Mouse (Mus musculus) neutrophil, adult 5-6 weeks (primary cell): Measurements from ENCODE around the gene Ncor2. TPM values are rescaled to one million over a fixed set of nuclear protein-coding genes. Genes with fewer than 3 reads are reported as not detected.
A peak's percentile ranks its signal among the peaks of the same experiment; 100 is the strongest.

Experiments used
- ATAC-seq: fragments of 151-379, 151-347 bp; 2 replicates; pipeline ENCODE4 v1.8.0; 2017; ENCODE audit warnings: mild to moderate bottlenecking, moderate TSS enrichment; ENCODE audit not compliant: insufficient number of reproducible peaks, poor library complexity, low FRiP score, severe bottlenecking; ENCODE audit errors: extremely low read depth
- total RNA-seq: library from RNA; stranded (forward); fragments of 200-1000 nt; gene quantifications from 2 replicates; pipeline ENCODE4 v1.2.3, GENCODE M21; 2017

Gene Ncor2
- total RNA-seq, 1 experiment from 2014 or later, result 16.9 TPM

DNA sequence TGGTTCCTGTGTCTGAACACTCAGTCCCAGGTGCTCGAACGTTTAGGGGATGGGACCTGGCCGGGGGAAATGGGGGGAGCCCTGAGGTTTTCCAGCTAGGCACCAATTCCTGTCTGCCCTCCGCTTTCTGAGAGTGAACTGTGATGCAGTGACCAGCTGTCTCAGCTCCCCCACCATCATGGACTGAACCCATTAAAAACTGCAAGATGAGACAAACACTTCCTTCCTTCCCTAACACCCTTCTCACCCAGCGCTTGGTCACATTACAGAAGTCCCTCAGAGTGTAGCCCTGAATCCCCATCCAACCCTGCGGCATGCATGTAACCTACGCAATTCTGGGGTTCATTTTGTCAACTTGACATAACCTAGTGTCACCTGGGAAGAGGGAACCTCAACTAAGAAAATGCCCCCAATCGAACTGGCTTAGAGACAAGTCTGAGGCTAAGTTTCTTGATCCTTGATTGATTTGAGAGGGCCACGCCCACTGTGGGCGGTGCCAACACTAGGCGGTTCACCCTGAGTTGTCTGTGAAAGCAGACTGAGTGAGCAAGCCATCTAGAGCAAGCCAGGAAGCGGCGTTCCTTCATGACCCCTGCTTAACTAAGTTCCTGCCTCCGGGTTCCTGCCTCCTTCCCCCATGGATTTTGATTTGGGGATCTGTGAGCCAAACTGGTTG, 41.9 kb downstream of the Ncor2 start:
- ATAC-seq, result peak; percentile 14; the same call in 1 of the 2 replicates

DNA sequence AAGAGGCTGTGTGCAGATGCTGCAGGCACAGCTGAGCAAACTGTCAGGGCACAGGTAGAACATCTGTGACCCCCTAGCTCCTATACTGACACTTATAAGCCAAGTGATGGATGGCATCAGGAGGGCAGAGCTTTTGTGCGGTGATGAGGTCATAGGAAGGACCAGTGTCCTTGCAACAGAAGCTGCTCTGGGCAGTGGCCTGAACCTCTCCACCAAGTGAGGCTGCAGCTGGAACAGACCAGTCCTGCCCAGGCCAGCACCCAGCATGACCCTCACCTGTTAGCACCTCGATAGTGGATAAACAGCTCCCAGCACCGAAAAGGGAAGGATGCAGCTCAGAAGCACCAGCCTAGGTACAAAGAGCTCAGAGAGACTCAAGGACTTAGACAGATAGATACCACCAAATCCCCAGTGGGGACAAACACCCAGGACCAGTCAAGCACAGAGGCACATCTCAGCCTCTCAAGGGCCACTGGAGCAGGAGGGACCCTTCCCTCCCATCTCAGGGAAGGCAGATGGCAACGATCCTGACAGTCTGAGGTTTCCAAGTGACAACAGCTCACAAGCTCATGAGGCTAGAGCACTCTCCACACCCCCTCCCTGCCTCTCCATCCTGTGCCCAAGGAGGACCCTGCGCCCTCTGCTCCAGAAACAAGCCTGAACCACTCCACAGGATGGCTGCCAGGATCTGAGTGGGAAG, 42.6 kb downstream of the Ncor2 start:
- no peak for ATAC-seq

DNA sequence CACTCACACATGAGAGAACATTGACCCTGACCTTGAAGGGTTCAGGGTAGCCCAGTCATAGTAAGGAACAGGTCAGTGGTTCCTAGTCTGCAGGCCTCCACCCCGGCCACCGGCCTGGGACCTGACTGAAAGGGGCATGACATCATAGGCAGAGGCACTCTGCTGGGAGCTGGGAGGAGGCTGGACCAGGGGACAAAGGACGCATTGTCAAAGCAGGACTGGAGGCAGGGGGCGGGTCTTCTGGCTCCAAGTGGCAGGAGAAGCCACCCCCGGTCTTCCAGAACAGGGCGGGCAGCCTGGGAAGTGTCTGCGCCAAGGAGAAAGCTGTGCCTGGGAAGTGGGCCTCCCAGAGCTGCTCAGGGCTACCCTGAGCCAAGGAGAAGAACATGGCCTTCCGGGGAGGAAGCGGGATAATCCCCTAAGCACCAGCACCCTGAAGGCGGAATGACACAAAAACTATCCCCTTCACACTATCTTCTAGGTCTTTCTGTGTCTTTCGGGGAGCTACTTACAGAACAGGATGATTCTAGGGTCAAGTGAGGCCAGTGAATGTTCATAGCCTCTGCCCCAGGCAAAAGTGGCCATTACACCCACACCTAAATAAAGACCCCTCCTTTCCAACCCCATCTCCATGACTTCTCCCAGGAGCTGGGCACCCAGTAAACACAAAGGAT, 44.1 kb downstream of the Ncor2 start:
- ATAC-seq, result no peak

DNA sequence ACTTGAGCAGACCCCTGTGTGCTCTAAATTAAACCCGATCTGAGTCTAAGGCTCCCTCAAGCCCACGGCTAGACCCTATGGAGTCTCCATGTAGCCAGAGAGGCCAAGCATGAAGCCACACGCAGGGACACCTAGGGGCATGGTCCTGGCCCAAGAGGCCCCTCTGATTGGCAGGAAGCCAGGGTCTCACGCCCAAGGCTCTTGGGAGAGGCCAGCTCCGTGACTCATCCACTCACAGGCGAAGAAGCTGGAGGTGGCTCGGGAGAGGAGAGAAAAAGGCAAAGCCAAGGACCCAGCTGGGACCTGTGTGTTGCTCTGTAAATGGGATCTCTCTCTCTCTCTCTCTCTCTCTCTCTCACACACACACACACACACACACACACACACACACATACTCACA, 44.6 kb downstream of the Ncor2 start:
- no peak for ATAC-seq

DNA sequence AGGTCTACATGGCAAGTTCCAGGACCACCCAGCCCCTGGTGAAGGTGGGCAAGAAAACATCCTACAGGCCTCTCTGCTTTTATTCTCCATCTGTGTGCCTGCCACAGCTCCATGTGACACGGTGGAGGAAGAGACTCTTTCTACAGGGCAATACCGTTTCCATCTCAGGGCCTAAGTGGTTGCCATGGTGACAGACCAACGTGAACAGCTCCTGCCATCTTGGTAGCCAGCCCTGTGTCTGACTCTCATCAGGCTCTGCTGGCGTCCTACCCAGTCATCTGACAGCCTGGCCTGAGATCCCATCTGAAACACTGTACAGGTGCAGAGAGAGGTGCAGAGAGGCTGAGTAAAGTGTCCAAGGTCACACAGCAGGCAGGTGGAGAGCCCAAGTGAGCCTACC, 45.4 kb downstream of the Ncor2 start:
- no peak for ATAC-seq

DNA sequence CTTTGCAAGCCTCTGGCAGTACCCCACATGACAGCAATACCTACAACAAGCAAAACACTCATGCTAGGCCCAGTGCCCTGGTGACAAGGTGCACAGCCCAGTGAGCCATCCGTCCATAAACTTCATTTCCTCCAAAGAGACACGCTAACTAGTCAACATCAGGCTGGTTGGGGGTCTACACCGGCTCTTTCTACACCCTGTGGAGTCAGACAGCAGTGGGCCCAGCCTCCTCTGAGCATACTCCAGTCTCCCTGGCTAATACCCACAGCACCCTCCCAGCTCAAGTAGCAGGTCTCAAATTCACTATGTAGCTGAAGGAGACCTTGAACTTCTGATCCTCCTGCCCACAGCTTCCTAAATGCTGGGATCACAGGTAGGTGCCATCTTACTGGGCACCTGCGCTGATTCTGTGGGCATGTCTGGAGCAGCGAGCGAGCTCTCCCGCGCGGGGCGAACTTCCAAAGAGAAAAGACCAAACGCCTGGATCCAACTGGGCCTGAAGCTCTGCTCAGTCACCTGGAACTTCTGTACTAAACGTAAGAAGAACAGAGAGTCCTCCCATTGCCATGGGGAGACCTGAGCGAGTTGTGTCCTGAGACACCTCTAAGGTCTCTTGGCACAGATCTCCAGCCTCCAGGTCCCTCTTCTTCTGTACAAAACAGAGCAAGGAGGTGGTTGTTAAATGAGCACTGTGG, 46.3 kb downstream of the Ncor2 start:
- no peak for ATAC-seq

DNA sequence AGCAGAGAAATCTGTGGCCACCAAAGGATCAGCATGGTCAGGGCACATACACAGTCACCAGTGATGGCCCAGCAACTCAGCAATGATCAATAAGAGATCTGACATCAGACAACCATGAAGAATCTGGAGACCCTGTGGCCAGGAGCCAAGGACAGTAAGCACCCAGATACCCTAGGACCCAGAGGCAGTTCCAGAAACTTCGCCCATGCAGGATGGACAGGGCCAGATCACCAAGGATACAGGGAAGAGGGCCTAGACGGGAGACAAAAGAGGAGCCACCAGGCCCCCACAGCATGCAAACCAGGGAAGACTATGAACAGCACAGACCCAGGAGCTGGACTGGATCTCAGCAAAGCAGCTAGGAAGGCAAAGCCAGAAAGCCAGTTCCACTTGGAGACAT, 47.0 kb downstream of the Ncor2 start:
- ATAC-seq, result no peak

DNA sequence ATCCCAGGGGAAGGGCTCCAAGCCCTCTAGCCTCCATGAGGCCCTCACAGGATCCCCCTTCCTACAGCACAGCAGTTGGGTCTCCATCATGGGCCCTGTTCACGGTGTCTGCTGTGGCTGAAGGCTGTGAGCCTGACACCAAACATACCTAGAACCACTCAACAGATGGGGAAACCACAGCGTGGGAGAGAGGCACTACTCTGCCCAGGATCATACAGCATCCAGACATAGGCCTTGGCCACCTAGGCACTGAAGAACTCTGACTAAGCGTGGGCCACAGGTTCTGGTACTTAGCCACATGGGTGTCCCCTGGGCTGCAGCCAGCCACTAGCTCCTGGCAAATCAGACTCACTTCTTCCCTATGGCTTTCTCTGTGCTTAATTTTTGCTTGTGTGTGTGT, 48.6 kb downstream of the Ncor2 start:
- no peak for ATAC-seq

DNA sequence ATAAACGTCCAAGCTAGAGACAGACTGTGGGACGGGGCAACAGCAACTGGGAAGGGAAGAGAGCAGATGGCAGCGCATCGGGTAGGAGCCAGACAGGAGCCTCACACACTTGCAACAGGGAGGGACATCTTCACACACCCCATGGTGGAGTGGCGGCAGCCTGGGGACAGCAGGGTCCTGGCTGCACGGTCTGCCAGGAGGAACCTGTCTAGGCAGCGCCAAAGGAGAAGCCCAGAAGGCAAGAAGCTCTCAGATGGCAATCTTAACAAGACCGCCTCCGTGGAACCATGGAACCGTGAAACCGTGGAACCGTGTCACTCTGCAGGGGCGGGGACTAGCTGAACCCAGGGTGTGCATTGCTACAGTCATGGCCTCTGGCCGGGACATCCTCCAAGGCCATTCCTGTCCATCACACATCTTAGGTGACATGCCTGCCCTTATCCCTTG, 50.1 kb downstream of the Ncor2 start:
- no peak for ATAC-seq

DNA sequence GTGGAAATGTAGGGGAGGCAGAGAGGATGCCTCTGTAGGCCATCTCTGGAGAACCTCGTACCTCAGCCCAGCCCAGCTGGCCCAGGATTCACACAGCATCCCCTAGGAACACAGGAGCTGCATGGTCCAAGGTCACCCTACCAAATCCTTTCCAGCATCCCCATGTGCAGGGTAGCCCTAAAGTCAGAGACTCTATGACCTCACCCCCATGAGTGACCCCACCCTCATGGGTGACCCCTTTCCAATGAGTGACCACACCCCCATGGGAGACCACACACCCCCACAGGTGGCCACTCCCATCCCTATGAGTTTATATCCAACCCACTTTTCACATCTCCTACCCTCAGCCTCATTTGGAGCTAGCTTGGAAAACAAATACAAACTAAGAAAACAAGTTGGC, 51.1 kb downstream of the Ncor2 start:
- no peak for ATAC-seq

DNA sequence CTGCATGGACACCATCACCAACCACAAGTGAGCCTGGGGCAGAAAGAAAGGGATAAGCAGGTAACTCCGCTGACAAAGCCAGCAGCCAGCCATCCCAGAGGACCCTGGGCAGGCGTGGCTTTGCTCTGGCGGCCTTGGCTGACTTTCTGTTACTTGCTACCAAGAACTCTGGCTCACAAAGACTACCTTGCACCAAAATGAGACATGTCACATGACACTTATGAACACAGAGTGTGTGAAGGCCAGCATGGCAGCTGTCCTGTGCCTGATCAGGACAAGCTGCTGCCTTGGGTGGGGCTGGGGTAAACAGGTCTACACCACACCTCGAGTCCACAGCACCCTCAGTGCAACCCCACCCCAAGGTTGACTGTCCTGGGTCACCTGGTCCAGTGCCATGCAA, 51.6 kb downstream of the Ncor2 start:
- no peak for ATAC-seq

DNA sequence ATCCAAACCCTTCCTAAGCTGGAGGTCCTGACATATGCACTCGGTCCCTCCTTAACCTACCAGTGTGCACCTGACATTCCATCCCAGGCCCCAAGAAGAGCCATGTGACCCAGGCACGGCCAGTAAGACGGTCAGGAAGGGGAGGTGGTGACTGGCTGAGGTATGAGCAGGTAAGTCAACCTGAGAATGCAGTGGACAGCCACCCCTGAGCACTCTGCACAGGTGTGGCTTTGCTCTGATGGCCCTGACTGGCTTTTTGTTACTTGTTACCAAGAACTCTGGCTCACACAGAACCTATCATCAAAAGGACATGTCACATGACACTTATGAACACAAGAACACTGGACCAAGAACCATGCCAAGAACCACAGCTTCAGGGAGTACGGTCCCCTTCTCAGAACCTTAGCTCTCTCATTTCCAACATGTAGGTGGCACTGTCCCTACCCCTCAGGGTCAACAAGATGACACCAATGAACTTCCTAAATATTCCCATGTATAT, 53.0 kb downstream of the Ncor2 start:
- no peak for ATAC-seq

DNA sequence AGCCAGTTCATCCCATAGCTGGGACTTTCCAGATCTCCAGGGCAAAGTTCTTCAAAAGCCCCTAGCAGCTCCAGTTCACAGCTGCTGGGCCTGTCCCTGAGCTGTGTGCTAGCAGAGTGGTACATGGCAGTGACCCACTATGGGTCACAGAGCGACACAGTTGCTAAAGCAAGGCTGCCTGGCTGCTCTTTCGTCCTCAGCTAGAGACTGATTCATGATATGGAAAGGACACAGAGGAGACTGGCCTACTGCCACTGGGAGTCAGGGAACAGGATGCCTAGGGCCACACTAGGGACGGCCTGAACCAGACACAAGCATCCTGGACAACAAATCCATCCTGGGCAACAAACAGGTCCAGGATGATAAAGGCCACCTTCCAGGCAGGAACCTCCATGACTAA, 53.8 kb downstream of the Ncor2 start:
- no peak for ATAC-seq

DNA sequence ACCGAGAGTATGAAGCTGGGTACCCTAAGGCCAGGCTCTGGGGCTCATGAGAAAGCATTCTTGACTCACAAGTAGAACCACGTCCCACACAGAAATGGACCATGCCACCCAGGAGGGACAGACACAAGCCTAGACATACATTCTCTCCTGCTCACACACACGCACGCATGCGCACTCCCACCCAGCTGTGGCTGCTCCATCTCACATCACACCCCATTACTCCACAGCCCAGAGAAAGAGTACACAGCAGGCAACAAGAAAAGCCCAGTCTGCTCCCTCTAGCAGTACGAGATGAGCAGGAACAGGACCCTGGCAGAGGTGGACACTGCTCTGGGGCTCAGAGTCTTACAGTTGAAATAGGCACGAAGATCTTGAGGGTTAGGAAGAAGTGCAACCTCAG, 55.0 kb downstream of the Ncor2 start:
- no peak for ATAC-seq

DNA sequence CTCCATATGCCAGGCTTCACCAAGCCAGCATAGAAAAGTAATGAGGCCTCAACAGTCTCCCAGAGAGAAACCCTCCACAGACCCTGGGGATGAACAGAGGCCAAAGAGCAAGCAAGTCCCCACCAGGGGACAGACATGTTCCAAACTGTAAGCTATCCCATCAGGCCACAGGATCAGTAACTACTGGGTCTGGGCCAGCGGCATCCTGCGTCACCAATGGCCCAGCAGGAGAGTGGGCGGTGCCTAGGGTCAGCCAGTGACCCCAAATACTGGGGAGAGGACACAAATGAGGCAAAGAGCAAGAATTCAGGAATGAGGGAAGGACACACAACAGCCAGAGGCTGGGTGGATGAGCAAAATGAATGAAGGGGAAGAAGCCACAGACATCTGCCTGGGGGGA, 55.8 kb downstream of the Ncor2 start:
- ATAC-seq, result no peak

DNA sequence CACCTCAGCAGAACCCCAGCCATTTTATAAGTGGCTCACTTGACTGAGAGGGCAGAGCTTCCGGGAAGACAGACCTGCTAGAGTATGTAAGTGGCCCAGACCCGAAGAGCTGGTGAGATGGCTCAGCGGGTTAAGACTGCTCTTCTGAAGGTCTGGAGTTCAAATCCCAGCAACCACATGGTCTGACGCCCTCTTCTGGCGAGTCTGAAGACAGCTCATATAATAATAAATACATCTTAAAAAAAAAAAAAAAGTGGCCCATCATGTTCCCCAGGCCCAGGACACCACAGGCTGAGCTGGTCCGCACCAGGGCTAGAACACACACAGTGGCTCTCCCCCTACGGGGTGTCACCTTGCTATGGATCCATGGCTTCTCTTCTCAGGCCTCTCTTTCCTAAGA, 56.5 kb downstream of the Ncor2 start:
- ATAC-seq, result no peak

DNA sequence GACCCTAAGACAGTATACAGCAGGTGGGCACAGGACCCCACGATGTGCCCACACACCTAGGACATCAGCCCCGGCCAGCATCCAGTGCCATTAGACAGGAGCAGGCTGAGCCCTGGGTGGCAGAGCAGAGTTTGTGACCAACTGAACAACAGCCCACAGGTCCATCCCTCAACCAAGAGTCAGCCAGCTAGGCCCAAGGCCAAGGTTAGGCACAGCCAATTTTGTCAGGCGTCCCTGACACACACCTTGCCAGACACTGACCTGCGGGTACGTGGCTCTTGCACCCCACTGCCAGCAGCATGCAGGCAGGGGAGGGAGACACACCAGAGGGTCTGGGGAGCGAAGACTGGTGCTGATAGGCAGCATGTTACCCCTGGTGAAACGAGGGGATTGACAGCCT, 57.0 kb downstream of the Ncor2 start:
- ATAC-seq, result no peak

DNA sequence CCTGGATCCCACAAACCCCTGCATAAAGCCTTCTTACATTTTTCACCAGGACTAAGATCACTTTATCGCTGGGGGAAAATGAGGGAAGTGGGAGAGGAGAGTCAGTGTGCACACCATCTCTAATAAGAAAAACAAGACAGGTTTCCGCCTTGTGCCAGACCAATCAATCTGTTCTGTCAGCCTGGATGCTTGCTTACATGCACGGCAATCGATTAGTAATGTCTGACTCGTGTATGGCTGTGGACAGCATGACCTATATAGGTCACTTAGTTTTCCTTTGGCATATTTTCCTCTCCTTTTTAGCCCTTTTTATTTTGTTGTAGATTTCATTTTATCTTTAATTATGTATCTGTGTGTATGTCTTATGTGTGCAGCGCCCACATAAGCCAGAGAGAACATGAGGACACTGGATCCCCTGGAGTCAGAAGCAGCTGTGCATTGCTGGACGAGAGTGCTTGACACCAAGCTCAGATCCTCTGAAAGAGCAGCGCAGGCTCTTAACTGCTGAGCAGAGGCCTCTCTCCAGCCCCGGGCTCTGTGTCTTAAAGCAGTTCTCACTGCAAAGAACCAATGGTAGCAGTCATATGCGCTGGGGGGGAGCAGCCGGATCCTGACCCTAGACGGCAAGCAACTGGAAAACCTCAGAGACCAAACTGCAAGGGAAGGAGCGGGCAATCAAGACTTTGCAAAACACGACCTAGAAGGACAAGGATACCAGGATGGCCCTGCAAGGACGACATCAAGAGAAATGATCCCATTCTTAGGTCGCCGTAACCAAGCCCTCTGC, 58.3 kb downstream of the Ncor2 start:
- no peak for ATAC-seq

DNA sequence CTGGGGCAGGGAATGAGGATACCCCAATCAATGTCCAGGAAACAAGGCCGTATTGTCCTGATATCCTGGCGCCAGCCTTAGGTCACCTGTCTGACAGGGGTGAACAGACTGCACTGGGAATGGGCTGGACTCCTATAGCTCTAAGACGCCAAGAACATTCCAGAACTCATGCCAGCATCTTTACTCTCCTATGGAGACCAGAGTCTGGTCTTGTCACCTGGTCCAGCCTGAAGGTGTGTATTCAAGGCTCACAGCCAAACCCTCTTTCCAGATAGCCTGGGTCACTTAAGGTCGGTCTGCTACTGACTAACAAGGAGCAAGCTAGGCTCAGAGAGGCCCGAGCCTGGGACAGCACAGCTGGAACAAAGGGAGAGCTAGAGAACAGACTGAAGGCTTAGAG, 61.8 kb downstream of the Ncor2 start:
- no peak for ATAC-seq
